Comparison of ENCODE assay signal across 7 mouse cellular contexts in the genomic region with DNA sequence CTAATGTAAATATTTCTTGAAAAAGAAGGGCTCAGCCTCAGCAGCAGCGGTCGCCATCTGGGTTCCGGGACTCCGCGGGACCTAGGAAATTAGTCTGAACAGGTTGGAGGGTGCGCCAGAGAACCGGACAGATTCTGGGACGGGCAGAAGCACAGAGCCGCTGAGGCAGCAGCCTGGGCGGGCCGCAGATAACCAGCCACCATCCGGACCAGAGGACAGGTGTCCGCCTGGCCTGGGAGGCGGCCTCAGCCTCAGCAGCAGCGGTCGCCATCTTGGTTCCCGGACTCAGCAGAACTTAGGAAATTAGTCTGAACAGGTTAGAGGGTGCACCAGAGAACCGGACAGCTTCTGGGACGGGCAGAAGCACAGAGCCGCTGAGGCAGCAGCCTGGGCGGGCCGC.
A peak's percentile ranks its signal among the peaks of the same experiment; 100 is the strongest.
DNase-seq lines count a peak whose midpoint lies in the region.
"Not testable (repeated sequence)": the region's sequence is repeated elsewhere in the genome, so short reads cannot be mapped to it uniquely, and the experiment has no call there.

No protein-coding gene starts in this region.

- intact Hi-C loops in heart, postnatal 10 days (cut with DNase I); left cerebral cortex, postnatal 4 days (cut with DNase I): not testable (repeated sequence)

- peak; percentile 16 to 28 for DNase-seq in adrenal gland, postnatal 4 days (ENCODE audit: low spot score in 2 of 2)
- DNase-seq in frontal cortex, postnatal 25 days (ENCODE audit: low spot score in 2 of 2): peak; percentile 3 to 5
- peak; percentile 1 to 3 for DNase-seq in heart, postnatal 10 days
- peak; percentile 2 to 5 for DNase-seq in layer of hippocampus, adult 18-20 months (ENCODE audit: low spot score in 2 of 2)
- peak; percentile 1 for DNase-seq in left cerebral cortex, postnatal 4 days
- peak; percentile 7 for DNase-seq in right cerebral cortex, postnatal 14 days
- DNase-seq in thymus, postnatal 14 days: peak; percentile 34

Comparison
In these comparisons a context has a peak if more than half of its experiments do, and no peak if none do; other contexts are left out.
1. Peak in every context shown above with its lines: DNase-seq.